Mouse (Mus musculus) G1E-ER4 (cell line): ENCODE measurements around the gene Pfdn6. TPM values are rescaled to one million over a fixed set of nuclear protein-coding genes. Genes with fewer than 3 reads are reported as not detected.

Source experiments
- GATA1 ChIP-seq: IDR thresholded peaks from one replicate; pipeline ENCODE4 v1.8.0; 2012; ENCODE audit warnings: low read length, inconsistent platforms
- polyA plus RNA-seq: library from polyadenylated mRNA; stranded (reverse); fragments of >175 nt; gene quantifications from 2 replicates; pipeline ENCODE4 v1.2.3, GENCODE M21; 2012

Pfdn6 gene
- polyA plus RNA-seq, result 358 and 374 TPM in 2 replicates

GRCm38 (mm10) chr17:33940206-33940805, at the start of gene Pfdn6, which contains the start of gene Wdr46:
Pfdn6 (minus strand) TSS chr17:33940343.
Wdr46 (plus strand) TSS chr17:33940660.
- TF ChIP-seq GATA1, result no peak

- no peak for TF ChIP-seq GATA1
These were observed 40.3 kb upstream of the Pfdn6 start for GRCm38 (mm10) chr17:33980181-33981035.

- no peak for TF ChIP-seq GATA1
These were observed 39.4 kb upstream of the Pfdn6 start for GRCm38 (mm10) chr17:33979512-33980050.

- TF ChIP-seq GATA1, result no peak
These were observed 38.5 kb upstream of the Pfdn6 start for GRCm38 (mm10) chr17:33978631-33979031.

GRCm38 (mm10) chr17:33977861-33978557, 37.9 kb upstream of the Pfdn6 start:
- no peak for TF ChIP-seq GATA1

GRCm38 (mm10) chr17:33973572-33973971, 33.4 kb upstream of the Pfdn6 start:
- TF ChIP-seq GATA1, result no peak

GRCm38 (mm10) chr17:33972691-33973090, 32.5 kb upstream of the Pfdn6 start:
- no peak for TF ChIP-seq GATA1

GRCm38 (mm10) chr17:33969394-33969793, 29.3 kb upstream of the Pfdn6 start:
- no peak for TF ChIP-seq GATA1

- TF ChIP-seq GATA1, result no peak
These were observed 28.8 kb upstream of the Pfdn6 start for GRCm38 (mm10) chr17:33968927-33969326.

GRCm38 (mm10) chr17:33968489-33968888, 28.3 kb upstream of the Pfdn6 start:
- TF ChIP-seq GATA1, result no peak

GRCm38 (mm10) chr17:33965846-33966550, 25.9 kb upstream of the Pfdn6 start:
- TF ChIP-seq GATA1, result no peak

- TF ChIP-seq GATA1, result no peak
These were observed 25.1 kb upstream of the Pfdn6 start for GRCm38 (mm10) chr17:33965082-33965845.

- no peak for TF ChIP-seq GATA1
These were observed 22.7 kb upstream of the Pfdn6 start for GRCm38 (mm10) chr17:33962876-33963275.

GRCm38 (mm10) chr17:33959948-33960347, 19.8 kb upstream of the Pfdn6 start:
- no peak for TF ChIP-seq GATA1

GRCm38 (mm10) chr17:33959135-33959534, 19.0 kb upstream of the Pfdn6 start:
- no peak for TF ChIP-seq GATA1

- TF ChIP-seq GATA1, result no peak
These were observed 18.3 kb upstream of the Pfdn6 start for GRCm38 (mm10) chr17:33958451-33958850.
